Mouse (Mus musculus) adrenal gland, adult 18-20 months (tissue): Measurements from ENCODE around the gene Pcdh7. TPM values are rescaled to one million over a fixed set of nuclear protein-coding genes. Genes with fewer than 3 reads are reported as not detected.
"Not testable (repeated sequence)": the region's sequence is repeated elsewhere in the genome, so short reads cannot be mapped to it uniquely, and the experiment has no call there.

Experiments
- DNase-seq, 2 experiments: peaks; one replicate each; pipeline ENCODE4 v3.0.0; 2021 to 2022; ENCODE audit warnings: low spot score in 2 of 2
- total RNA-seq, 2 experiments: library from RNA; stranded (reverse); gene quantifications; 1 replicate in 1 of 2; 2 replicates in 1 of 2; pipeline ENCODE4 v1.2.3; 2021

The Pcdh7 gene
- total RNA-seq, 2 experiments from 2014 or later: 0.96 to 2.5 TPM

DNA sequence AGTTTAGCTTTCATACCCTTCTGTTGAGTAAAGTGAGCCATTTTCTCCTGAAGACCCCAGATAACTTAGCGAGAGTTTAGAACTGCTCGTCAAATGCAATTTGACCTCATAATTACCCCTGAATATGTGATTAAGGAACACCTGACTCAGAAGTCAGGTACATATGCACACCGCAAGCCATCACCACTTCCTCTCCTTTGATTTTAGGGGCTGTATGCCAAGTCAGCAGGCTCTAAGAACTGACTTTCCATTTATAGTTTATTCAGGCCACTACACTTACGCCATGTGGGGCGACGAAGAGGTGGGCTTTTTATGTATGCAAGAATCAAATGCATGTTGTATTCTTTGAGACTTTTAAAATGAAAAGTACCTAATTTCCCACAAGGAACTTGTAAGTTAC, 366.2 kb downstream of the Pcdh7 start:
- DNase-seq: no peak

DNA sequence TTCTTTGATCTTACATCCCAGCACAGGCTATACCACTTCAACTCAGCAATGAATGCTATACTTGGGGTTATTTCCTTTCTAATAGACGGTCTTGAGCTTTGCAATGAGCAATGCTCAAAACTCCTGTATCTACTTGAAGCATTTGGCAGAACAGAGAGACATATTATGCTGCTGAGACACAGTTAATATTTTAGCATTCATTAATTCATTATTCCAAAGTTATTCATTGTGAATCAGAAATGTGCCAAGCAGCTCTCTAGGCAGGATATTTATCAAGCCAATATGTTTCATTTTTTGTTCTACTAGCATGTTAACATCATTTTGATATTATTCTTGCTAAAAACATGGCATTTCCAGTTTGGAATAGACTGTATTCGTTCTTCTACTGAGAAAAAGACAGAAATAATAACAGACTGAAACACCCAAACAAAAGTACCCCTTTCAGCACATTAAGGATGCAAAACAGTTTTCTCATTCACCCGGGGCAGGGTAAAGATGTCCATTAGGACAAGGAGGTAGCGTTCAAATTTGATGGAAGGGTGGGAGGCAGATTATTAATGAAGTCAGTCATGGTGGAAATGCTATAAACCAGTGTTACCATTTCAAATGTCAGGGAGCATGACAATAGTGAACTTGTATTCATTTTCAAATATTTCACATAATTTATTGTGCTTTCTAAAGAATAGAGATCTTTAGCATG, 391.0 kb downstream of the Pcdh7 start:
- no peak for DNase-seq

DNA sequence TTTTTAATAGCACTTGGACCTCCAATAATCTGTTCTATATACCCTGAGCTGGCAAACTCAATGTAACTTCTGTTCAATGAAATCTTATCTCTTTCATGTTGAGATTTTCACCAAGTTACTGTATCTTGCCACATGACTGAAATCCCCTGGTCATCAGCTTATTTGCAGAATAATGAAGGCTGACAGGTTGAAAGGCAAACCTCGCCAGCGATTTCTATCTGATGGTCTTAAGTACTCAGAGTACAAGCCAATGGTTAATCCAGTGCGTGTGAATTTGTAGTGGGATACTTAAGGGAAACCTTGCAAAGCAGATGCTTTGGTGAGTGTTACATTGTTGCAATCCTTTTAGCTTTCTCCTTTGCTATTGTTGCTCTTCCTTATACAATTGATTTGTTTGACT, 398.3 kb downstream of the Pcdh7 start:
- DNase-seq: no peak

DNA sequence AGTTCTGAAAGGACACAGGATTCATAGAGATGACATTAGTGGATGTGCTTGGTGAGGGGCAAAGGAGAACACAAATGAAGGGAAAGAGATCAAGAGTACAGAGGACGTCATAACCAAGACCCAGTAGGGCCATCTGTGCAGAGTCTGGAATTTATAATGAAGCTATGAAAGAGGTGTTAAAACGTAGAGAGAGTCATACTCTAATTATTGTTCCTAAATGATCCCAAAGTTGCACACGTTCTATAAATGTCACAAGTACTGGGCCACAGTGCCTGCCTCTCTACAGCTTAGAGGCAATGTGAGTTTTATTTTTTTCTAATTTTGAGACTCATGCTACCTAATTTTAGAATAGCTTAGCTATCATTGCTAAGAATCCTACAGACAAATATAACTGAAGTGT, 400.1 kb downstream of the Pcdh7 start:
- DNase-seq: no peak

DNA sequence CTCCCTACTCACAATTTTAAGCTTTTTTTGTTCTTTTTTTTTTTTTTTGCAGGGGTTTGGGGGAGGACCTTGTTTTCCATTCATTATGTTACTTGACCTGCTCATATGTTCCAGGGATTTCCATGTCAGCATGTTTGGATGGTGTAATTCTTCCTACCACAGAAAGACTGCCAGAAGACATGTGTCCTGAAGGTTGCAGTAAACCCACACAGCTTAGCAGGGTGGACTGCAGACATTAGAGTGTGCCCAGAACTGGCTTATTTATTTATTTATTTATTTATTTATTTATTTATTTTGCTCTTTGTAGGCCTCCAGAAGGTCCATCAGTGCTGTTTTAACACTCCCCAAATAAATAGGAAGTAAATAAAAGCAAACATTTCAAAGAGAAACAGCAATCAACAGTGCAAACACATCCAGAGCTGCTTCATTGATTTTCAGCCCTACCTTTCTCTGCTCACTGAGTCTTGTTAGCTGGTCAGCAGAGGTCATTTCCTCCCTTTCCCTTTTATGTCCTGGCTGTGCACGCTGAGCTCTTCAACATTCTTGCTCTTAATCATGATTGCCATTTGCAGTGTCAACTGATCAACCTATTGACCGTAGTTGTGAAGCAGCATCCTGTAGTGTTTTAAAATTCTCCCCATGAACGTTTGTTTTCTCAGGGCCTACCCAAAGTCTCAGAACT, 401.3 kb downstream of the Pcdh7 start:
- no peak for DNase-seq

DNA sequence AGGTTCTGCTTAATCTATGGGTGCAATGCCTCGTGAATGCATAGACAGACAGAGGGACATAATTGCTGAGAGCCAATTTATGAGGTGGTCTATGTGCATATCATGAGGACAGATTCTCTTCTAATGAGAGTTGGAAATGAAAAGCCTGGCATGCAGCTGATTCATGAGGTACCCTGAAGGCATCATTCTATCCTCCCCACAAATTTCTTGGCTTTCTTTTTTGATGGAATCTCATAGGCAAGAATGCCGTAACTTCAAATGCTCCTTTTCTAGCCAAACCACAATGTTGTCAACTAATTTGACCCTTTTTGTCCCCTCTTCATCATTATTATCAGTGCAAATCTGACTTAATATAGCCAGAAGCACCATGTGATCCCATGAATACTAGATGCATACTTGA, 426.1 kb downstream of the Pcdh7 start:
- DNase-seq: no peak

DNA sequence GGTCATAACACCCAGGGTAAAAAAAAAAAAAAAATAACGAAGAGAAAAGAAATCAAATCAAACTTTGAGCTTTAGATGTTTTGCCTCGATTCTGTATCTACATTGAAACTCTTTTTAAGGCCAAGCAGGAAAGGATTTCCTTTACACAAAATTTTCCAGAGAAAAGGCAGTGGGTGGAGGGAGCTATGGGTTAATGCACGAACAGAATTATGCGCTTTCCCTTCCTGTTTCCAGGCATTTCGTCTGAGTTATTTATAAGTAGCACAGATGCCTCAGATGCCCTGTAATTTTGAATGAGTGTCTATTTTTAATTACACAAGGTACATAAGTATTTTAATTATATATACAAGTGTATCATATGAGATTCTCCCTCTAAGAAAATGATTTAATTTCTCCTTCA, 436.2 kb downstream of the Pcdh7 start:
- no peak for DNase-seq

DNA sequence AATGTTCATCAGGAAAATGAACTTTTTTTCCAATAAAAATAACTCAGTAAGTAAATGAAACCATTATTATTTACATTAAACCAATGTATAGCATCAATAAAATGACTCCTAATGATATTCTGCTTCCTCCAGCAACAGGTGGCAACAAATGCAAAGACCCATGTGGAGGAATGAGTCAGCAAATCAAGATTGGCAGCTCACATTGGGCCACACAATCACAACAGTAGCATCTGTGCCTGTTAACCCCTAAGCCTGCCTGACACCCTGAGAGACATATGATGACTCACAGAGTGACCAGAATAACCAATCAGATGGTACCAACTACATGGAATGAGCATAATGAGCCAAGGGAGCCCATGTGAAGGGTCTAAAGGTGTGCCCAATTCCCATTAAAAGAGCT, 454.5 kb downstream of the Pcdh7 start:
- DNase-seq: no peak

DNA sequence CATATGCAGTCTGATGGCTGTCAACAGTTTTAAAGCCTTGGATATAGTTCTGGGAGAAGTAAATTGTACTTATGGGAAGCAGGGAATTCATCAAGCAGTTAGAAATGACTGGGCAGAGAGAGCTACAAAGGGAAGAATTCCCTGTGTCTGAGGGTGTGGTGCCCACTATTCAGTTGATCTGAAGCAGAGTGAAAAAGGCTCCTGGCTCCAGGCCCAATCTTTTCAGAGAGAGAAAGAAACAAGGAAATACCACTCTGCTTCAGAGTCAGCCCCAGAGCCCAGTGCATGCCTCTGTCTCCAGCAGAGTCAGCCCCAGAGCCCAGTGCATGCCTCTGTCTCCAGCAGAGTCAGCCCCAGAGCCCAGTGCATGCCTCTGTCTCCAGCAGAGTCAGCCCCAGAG, 456.6 kb downstream of the Pcdh7 start:
- DNase-seq: not testable (repeated sequence)

DNA sequence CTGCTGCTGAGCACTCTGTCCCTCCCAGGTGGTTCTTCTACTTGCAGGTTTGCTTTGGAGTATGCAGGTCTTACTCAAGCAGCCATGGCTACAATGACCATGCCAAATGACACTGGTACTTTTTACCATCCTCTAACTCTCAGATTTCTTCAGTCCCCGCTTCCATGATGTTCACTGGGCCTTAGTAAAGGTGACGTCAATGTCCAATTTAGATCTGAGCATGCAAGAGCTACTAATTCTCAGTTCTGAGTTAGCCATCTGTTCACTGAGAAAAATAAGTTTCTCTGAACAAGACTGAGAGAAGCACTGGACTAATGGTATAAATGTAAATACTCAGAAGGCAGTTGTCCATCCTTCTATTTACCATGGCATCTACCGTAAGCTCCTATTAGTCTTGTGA, 457.8 kb downstream of the Pcdh7 start:
- no peak for DNase-seq
